Mouse (Mus musculus) stomach, embryonic 15.5 days (tissue): Measurements from ENCODE around the gene Carmil3. TPM values are rescaled to one million over a fixed set of nuclear protein-coding genes. Genes with fewer than 3 reads are reported as not detected.

Experiments
- ATAC-seq: fragments of 200-750 bp; cut with Nextera tagmentation; 2 replicates; pipeline ENCODE4 v1.8.0; 2017; ENCODE audit warnings: low read depth, moderate number of reproducible peaks, moderate TSS enrichment; ENCODE audit not compliant: insufficient read depth, low FRiP score
- H3K27ac ChIP-seq: fragments of 300-500 bp; sonication (generic); 2 replicates; pipeline ENCODE4 v1.5.1; 2015; ENCODE audit warnings: mild to moderate bottlenecking, inconsistent platforms
- H3K27me3 ChIP-seq: fragments of 300-500 bp; sonication (generic); replicated peaks from 2 replicates; pipeline ENCODE4 v1.6.1; 2015; ENCODE audit warnings: inconsistent platforms
- H3K36me3 ChIP-seq: fragments of 300-500 bp; sonication (generic); 2 replicates; pipeline ENCODE4 v1.6.1; 2015; ENCODE audit warnings: inconsistent platforms
- H3K4me1 ChIP-seq: fragments of 300-500 bp; sonication (generic); 2 replicates; pipeline ENCODE4 v1.6.1; 2015; ENCODE audit warnings: inconsistent platforms
- H3K4me2 ChIP-seq: fragments of 300-500 bp; sonication (generic); 2 replicates; pipeline ENCODE4 v1.6.1; 2015; ENCODE audit warnings: mild to moderate bottlenecking, inconsistent platforms
- H3K4me3 ChIP-seq: fragments of 300-500 bp; sonication (generic); replicated peaks from 2 replicates; pipeline ENCODE4 v1.5.1; 2015; ENCODE audit warnings: inconsistent platforms
- H3K9ac ChIP-seq: fragments of 300-500 bp; sonication (generic); 2 replicates; pipeline ENCODE4 v1.6.1; 2015; ENCODE audit warnings: inconsistent platforms
- H3K9me3 ChIP-seq: fragments of 300-500 bp; sonication (generic); 2 replicates; pipeline ENCODE4 v1.6.1; 2016; ENCODE audit warnings: inconsistent platforms
- WGBS: fragments of 180-500 bp; shearing (Covaris S2); methylation state at CpG from one replicate; pipeline ENCODE4 v1.1.7; 2015; 5-methylcytosine and 5-hydroxymethylcytosine counted together
- polyA plus RNA-seq: library from polyadenylated mRNA; unstranded; fragments of >200 nt; fragmentation: Nextera tagmentation; extraction: Ambion mirVana; gene quantifications from 2 replicates; pipeline ENCODE4 v1.2.1, GENCODE M21; 2015

The Carmil3 gene
- polyA plus RNA-seq, 1 experiment from 2014 or later, result 2.2 TPM

GRCm38 (mm10) chr14:55551347-55551746, 60.9 kb downstream of the Carmil3 start:
- Histone ChIP-seq H3K4me3 (no peak overlapping the region), H3K27me3 (no peaks in the 10 kb centered on the region), H3K9me3 (no peaks in the 10 kb centered on the region), H3K4me2 (no peak overlapping the region), H3K9ac (no peak overlapping the region), H3K27ac (no peak overlapping the region), H3K36me3 (peaks cover 25% of the 10 kb centered on the region), H3K4me1 (no peaks in the 10 kb centered on the region)
- WGBS, result 67% methylated on average over 5 of the region's 5 CpGs
- no peak for ATAC-seq

DNA sequence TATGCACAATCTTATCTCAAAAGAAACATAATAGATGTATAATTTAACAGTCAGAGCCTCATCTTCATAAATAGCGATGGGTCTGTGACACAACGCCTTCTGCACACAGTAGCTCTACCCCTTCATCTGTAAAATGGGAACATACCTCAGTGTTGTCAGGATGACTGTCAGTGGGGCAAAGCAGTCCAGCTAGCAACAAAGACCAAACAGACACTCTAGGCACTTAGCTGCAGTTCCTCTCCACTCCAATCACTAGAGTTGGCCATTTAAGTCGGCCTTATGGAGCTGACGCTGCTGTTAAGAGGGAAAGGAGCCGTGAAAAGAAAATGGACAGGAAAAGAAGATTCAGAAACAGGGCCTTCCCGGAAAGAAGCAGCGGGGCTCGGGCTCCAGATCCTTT, 61.3 kb downstream of the Carmil3 start:
- Histone ChIP-seq H3K4me3 (no peak overlapping the region), H3K9me3 (no peaks in the 10 kb centered on the region), H3K4me2 (no peak overlapping the region), H3K27ac (no peak overlapping the region), H3K36me3 (peaks cover 21% of the 10 kb centered on the region), H3K4me1 (no peaks in the 10 kb centered on the region), H3K27me3 (no peaks in the 10 kb centered on the region), H3K9ac (no peak overlapping the region)
- 88% methylated on average over 8 of the region's 8 CpGs for WGBS
- ATAC-seq, result no peak

DNA sequence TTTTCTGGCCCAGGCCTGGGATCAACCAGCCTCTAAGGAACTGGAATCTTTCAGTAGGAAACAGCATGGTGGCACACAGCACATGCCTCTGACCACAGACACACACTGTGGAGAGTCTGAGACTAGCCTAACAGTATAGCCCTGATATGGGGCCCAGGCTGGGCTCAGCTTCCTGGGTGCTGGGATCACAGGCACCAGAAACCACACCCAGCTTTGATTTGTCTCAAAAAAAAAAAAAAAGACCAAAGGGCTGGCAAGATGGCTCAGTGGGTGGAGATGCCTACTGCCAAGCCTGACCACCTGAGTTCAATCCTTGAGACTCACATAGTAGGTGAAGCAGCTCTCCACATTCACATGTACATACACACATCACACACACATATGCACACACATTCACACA, 64.2 kb downstream of the Carmil3 start:
- no peak for ATAC-seq
- no peak overlapping the region for H3K4me3 ChIP-seq

DNA sequence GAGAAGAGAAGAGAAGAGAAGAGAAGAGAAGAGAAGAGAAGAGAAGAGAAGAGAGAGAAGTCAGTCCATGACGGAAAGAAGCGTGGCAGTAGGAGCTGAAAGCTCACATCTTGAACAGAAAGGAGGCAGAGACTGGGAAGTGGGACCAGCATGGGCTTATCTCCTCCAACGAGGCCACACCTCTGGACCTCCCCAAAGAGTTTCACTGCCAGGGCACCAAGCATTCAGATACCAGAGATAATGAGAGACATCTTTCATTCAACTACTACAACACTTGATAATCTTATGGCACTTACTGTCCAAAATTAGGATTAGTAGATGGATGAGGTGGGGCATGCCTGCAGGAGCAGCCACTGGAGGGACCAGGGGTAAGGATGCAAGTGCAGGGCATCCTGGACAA, 65.3 kb downstream of the Carmil3 start:
- H3K27ac ChIP-seq, result no peak overlapping the region
- H3K9ac ChIP-seq, result no peak overlapping the region
- H3K4me3 ChIP-seq, result no peak overlapping the region
- no peaks in the 10 kb centered on the region; the same call in 1 of the 2 replicates for H3K36me3 ChIP-seq
- H3K9me3 ChIP-seq, result no peaks in the 10 kb centered on the region
- no peaks in the 10 kb centered on the region for H3K27me3 ChIP-seq
- no peak for ATAC-seq
- 75% methylated on average over 3 of the region's 3 CpGs for WGBS
- no peak overlapping the region for H3K4me2 ChIP-seq
- H3K4me1 ChIP-seq, result peaks cover 7% of the 10 kb centered on the region; the same call in 1 of the 2 replicates

More for the DNA sequence above, 64.2 kb downstream of the Carmil3 start:
- Histone ChIP-seq H3K4me2 (no peak overlapping the region), H3K4me1 (peaks cover 7% of the 10 kb centered on the region; the same call in 1 of the 2 replicates), H3K9me3 (no peaks in the 10 kb centered on the region), H3K27me3 (no peaks in the 10 kb centered on the region), H3K9ac (no peak overlapping the region), H3K27ac (no peak overlapping the region), H3K36me3 (no peaks in the 10 kb centered on the region; the same call in 1 of the 2 replicates)

DNA sequence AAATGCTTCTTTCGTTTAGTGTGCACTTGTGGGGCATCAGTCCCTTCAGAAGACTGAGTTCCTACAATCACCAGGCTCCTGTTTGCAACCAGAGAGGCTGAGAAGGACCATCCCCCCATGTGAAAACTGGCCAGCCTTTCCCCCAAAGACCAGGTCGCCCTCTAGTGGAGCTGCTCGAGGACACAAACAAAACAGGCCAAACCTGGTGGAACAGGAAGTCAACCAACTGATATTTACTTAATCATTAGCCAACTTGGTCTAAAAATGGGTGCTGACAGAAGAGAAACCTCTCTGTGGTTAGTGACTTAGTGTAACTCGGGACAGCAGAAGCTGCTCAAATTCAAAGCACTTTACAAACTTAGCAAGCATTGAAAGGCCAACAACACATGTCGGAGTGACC, 66.6 kb downstream of the Carmil3 start:
- Histone ChIP-seq H3K4me1 (peaks cover 17% of the 10 kb centered on the region), H3K36me3 (no peaks in the 10 kb centered on the region), H3K9me3 (no peaks in the 10 kb centered on the region), H3K27ac (peak overlapping the region; percentile 84), H3K9ac (no peak overlapping the region), H3K4me3 (no peak overlapping the region), H3K4me2 (0 out of 2 replicates have a peak overlapping the region, but pooled peaks have one; percentile 16), H3K27me3 (no peaks in the 10 kb centered on the region)
- 22% methylated on average over 5 of the region's 5 CpGs for WGBS
- ATAC-seq, result no peak

DNA sequence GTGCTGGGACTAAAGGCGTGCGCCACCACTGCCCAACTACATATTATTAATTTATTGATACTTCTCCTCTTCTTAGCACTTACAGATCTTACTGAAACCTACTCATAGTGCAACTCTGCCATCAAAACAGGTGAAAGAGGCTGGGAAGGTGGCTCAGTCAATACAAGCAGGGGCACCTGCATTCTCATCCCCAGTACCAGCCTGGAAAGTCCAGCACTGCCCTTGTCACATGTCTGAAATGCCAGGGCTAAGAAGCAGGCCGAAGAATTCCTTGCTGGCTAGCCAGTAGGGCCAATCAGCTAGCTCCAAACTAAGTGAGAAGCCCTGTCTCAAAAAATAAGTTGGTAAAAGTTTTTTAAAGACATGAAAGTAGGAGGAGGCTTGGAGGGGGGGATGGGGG, 67.1 kb downstream of the Carmil3 start:
- Histone ChIP-seq H3K9ac (no peak overlapping the region), H3K27ac (peak overlapping the region; percentile 84), H3K4me1 (peaks cover 20% of the 10 kb centered on the region), H3K4me2 (no peak overlapping the region), H3K36me3 (no peaks in the 10 kb centered on the region), H3K9me3 (no peaks in the 10 kb centered on the region), H3K27me3 (no peaks in the 10 kb centered on the region), H3K4me3 (no peak overlapping the region)
- ATAC-seq, result no peak
- WGBS, result 87% methylated on average over 3 of the region's 3 CpGs

Other genes with a start within 250 kb of the Carmil3 start
- gene Dhrs4, start 11.9 kb upstream of the Carmil3 start, polyA plus RNA-seq, result 121 TPM in 2 replicates
- 0.23 and 0.42 TPM in 2 replicates for gene Cpne6, start 19.8 kb downstream of the Carmil3 start, polyA plus RNA-seq
- gene Nrl, start 34.3 kb downstream of the Carmil3 start, polyA plus RNA-seq, result not detected in 2 replicates
- 48.5 and 52.8 TPM in 2 replicates for gene Pck2, start 49.6 kb downstream of the Carmil3 start, polyA plus RNA-seq
- 63.6 and 75.7 TPM in 2 replicates for gene Dcaf11, start 69.4 kb downstream of the Carmil3 start, polyA plus RNA-seq
- 1.2 and 1.4 TPM in 2 replicates for gene A730061H03Rik, start 69.8 kb downstream of the Carmil3 start, polyA plus RNA-seq
- 0.50 and 1.2 TPM in 2 replicates for gene Fitm1, start 85.0 kb downstream of the Carmil3 start, polyA plus RNA-seq
- gene Psme1, start 87.5 kb downstream of the Carmil3 start, polyA plus RNA-seq, result 159 and 176 TPM in 2 replicates
- 9.4 and 11.2 TPM in 2 replicates for gene Emc9, start 94.7 kb downstream of the Carmil3 start, polyA plus RNA-seq
- 265 and 289 TPM in 2 replicates for gene Psme2, start 100.5 kb downstream of the Carmil3 start, polyA plus RNA-seq
- 16.7 and 18.4 TPM in 2 replicates for gene Rnf31, start 101.1 kb downstream of the Carmil3 start, polyA plus RNA-seq
- gene Irf9, start 112.9 kb downstream of the Carmil3 start, polyA plus RNA-seq, result 11.6 and 12.1 TPM in 2 replicates
- 9.2 and 10.7 TPM in 2 replicates for gene Rec8, start 127.4 kb downstream of the Carmil3 start, polyA plus RNA-seq
- 81.1 and 82.4 TPM in 2 replicates for gene Ipo4, start 145.3 kb downstream of the Carmil3 start, polyA plus RNA-seq
- 1.3 and 1.7 TPM in 2 replicates for gene Gm49378, start 147.2 kb downstream of the Carmil3 start, polyA plus RNA-seq
- 123 and 124 TPM in 2 replicates for gene Tm9sf1, start 153.2 kb downstream of the Carmil3 start, polyA plus RNA-seq
- gene Tssk4, start 159.5 kb downstream of the Carmil3 start, polyA plus RNA-seq, result 0.40 and 0.59 TPM in 2 replicates
- 51.3 and 54.3 TPM in 2 replicates for gene Mdp1, start 169.9 kb downstream of the Carmil3 start, polyA plus RNA-seq
- 53.5 and 54.6 TPM in 2 replicates for gene Gmpr2, start 181.3 kb downstream of the Carmil3 start, polyA plus RNA-seq
- 495 and 515 TPM in 2 replicates for gene Nedd8, start 181.5 kb downstream of the Carmil3 start, polyA plus RNA-seq
- gene Tinf2, start 191.2 kb downstream of the Carmil3 start, polyA plus RNA-seq, result 33.9 and 40.4 TPM in 2 replicates
- gene Tgm1, start 223.3 kb downstream of the Carmil3 start, polyA plus RNA-seq, result 17.9 and 30.5 TPM in 2 replicates
- gene Rabggta, start 231.6 kb downstream of the Carmil3 start, polyA plus RNA-seq, result 30.0 and 35.8 TPM in 2 replicates